Mouse (Mus musculus) olfactory bulb, adult 2 months (tissue): ENCODE data around the gene Zswim4.

Experiments used
- CTCF ChIP-seq: fragments of 200-500 bp; IDR thresholded peaks from 2 replicates; pipeline ENCODE4 v1.5.1; 2012; ENCODE audit warnings: low read depth, mild to moderate bottlenecking, low read length, moderate library complexity; ENCODE audit not compliant: insufficient read depth
- POLR2A ChIP-seq: fragments of 200-500 bp; IDR thresholded peaks from 2 replicates; pipeline ENCODE4 v1.6.1; 2012; ENCODE audit warnings: mild to moderate bottlenecking, low read depth, low read length, moderate library complexity; ENCODE audit not compliant: insufficient read depth

GRCm38 (mm10) chr8:84200126-84200555 is 36.7 kb downstream of the Zswim4 start:
- TF ChIP-seq POLR2A (no peak), CTCF (no peak)
